Mouse (Mus musculus) heart, adult 2 months (tissue): ENCODE measurements around the gene Edem1.

Experiments used
- CTCF ChIP-seq: fragments of 200-600 bp; IDR thresholded peaks from 2 replicates; pipeline ENCODE4 v1.8.1; 2022; ENCODE audit warnings: antibody characterized with exemption, mild to moderate bottlenecking, moderate library complexity
- EP300 ChIP-seq: fragments of 200-500 bp; IDR thresholded peaks from 2 replicates; pipeline ENCODE4 v1.6.1; 2011; ENCODE audit warnings: low read depth, low read length, control low read depth; ENCODE audit not compliant: insufficient read depth
- POLR2A ChIP-seq: fragments of 200-500 bp; IDR thresholded peaks from 2 replicates; pipeline ENCODE4 v1.6.1; 2011; ENCODE audit warnings: mild to moderate bottlenecking, low read depth, low read length, control low read depth; ENCODE audit not compliant: insufficient read depth

DNA sequence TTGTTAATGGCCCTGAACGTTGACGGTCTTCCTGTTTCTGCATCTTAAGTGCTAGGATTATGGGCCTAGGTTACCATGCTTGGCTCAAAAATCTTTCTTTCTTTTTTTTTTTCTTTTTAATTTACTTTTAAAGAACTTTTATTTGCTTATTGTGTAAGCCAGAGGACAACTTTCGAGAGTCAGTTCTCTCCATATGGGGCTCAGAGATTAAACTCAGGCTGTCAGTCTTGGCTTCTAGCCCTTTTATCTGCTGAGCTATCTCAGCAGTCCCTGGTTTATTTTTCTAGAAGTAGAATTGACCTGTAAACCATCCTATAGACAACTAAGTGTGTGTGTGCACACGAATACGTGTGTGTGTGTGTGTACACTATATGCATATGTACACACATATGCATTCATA, 64.1 kb downstream of the Edem1 start:
- no peak for TF ChIP-seq CTCF
- no peak for TF ChIP-seq POLR2A
- TF ChIP-seq EP300: no peak
